Mouse (Mus musculus): ENCODE data around the gene Sp7. TPM values are rescaled to one million over a fixed set of nuclear protein-coding genes. Genes with fewer than 3 reads are reported as not detected.

The Sp7 gene
- total RNA-seq, 2 experiments from 2014 or later, result 0.26 to 0.39 TPM

- intact Hi-C loops (cut with DNase I), result no loop called here
Measured at GRCm38 (mm10) chr15:102393584-102394014, 26.6 kb upstream of the Sp7 start.

GRCm38 (mm10) chr15:102392520-102392919 is 25.5 kb upstream of the Sp7 start:
- intact Hi-C loops (cut with DNase I), result no loop called here
- DNase-seq (ENCODE audit: extremely low spot score in 1 of 2, low spot score in 2 of 2), result no peak

More at GRCm38 (mm10) chr15:102393584-102394014, 26.6 kb upstream of the Sp7 start:
- no peak for DNase-seq (ENCODE audit: extremely low spot score in 1 of 2, low spot score in 2 of 2)

DNA sequence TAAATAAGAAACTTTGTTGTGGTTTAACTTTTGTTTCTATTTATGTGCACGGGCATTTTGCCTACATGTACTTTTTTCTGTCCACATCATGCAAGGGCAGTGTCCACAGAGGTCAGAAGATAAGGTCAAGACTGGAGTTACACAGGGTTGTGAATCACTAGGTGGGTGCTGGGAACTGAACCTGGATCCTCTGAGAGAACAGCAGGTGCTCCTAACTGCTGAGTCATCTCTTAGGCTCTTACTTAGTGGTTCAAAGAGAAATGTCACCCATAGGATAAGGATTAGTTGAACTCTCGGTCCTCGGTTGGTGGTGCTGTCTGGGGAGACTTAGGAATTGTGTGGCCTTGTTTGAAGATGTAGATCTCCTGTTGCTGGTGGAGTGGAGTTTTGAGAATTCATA is 22.0 kb upstream of the Sp7 start:
- intact Hi-C loops (cut with DNase I), result no loop called here
- DNase-seq (ENCODE audit: extremely low spot score in 1 of 2, low spot score in 2 of 2), result no peak

- DNase-seq (ENCODE audit: extremely low spot score in 1 of 2, low spot score in 2 of 2), result no peak
- intact Hi-C loops (cut with DNase I), result no loop called here
Measured at GRCm38 (mm10) chr15:102386640-102387039, 19.7 kb upstream of the Sp7 start.

DNA sequence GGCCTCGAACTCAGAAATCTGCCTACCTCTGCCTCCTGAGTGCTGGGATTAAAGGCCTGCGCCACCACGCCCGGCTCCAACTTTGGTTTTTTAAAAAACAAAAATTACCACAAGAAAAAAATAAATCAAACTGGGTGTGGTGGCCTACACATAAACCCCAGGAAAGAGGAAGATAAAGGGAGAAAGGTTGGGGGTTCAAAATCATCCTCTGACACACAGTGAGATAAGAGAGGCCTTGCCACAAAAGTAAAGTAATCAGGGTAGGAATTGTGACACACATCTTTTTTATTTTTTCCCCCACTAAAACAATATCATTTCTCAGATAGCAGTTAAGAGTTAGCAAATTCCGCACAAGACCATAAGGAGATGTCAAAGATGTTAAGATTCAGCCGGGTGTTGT is 16.7 kb upstream of the Sp7 start:
- intact Hi-C loops (cut with DNase I), result loop anchor here (5.0 kb wide), 1 partner anchor 59 kb away; no protein-coding TSS in a partner anchor
- no peak for DNase-seq (ENCODE audit: extremely low spot score in 1 of 2, low spot score in 2 of 2)

GRCm38 (mm10) chr15:102381575-102381974 is 14.6 kb upstream of the Sp7 start:
- DNase-seq (ENCODE audit: extremely low spot score in 1 of 2, low spot score in 2 of 2), result peak; percentile 76 to 85
- intact Hi-C loops (cut with DNase I), result loop anchor here (2.0 to 5.0 kb wide), 2 partner anchors 39 to 61 kb away; no protein-coding TSS in a partner anchor

DNA sequence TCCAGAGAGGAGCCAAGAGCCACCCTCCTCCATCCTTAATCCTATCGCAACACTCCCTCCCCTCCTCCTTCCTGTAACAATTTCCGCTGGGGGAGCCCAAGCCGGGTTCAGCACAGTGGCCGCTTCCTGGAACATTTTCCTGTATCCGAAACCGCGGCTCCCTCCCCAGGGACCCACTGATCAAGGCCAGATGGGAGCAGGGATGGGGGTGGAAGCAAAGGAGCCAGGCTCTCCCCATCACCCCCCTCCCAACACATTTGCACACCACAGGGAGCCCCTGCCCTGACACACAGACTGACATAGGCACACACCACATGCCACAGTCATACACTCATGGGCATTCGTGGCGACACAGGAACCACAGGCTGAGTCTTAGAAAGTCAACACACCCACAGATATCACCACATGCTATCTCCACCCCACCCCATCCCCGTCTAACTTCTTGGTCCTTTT is 10.9 kb upstream of the Sp7 start:
- intact Hi-C loops (cut with DNase I), result no loop called here
- peak in 1 of 2 experiments; percentile 86 for DNase-seq (ENCODE audit: extremely low spot score in 1 of 2, low spot score in 2 of 2)

- intact Hi-C loops (cut with DNase I), result no loop called here
- DNase-seq (ENCODE audit: extremely low spot score in 1 of 2, low spot score in 2 of 2), result peak; percentile 45 to 91
Measured at GRCm38 (mm10) chr15:102377163-102377543, 10.2 kb upstream of the Sp7 start.

DNA sequence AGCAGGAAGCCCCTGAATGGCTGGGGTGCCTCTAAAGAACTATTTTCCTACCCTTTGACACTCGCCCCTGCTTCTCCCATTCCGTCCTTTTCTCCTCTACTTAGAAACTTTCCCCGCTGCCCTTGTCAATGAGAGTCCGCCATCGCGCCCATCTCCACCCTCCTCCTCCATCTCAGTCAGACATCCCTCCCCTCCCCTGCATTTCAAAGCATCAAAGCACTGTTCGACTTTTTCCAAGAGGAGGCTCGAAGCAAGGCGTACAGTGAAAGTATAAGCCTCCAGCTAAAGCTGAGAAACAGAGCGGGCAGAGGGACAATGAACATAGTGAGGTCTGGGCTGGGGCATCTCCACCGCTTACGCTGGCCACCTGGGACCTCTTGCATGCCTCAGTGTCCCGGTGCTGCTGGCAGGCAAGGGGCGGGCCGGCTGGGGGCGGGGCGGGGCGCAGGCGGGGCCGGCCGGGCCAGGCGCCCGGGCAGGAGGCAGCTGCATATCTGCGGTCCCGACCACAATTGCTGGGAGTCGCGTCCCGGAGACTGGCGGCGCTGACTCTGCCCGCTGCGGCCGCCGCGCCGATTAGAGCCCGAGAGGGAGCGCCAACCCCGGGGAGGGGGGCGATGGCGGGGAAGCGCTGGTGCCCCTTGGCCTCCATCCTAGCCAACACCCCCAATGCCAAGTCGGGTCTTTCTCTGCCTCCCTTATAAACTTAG is 9.6 kb upstream of the Sp7 start:
- intact Hi-C loops (cut with DNase I), result no loop called here
- peak in 1 of 2 experiments; percentile 66 for DNase-seq (ENCODE audit: extremely low spot score in 1 of 2, low spot score in 2 of 2)

DNA sequence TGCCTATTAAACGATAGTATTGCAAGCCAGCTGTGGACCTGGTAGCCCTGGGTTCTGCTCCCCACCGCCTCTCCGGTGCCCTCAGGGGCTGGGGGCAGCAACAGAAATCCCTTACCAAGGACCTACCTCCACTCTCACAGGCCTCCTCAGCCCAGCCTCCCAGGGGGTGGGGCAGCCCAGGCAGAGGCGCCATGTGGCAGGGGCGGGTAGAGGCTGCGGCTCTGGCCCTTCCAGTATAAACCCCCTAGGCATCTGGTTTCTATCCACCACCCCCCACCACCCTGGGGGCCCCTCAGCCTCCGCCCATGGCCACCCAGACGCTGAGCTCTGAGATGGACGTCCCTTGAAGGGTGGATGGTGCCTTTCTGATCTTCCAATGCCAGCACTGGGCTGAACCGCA is 3.7 kb upstream of the Sp7 start:
- intact Hi-C loops (cut with DNase I), result no loop called here
- DNase-seq (ENCODE audit: extremely low spot score in 1 of 2, low spot score in 2 of 2), result no peak

GRCm38 (mm10) chr15:102369972-102370371 is 3.0 kb upstream of the Sp7 start:
- intact Hi-C loops (cut with DNase I), result no loop called here
- DNase-seq (ENCODE audit: extremely low spot score in 1 of 2, low spot score in 2 of 2), result peak in 1 of 2 experiments; percentile 44

DNA sequence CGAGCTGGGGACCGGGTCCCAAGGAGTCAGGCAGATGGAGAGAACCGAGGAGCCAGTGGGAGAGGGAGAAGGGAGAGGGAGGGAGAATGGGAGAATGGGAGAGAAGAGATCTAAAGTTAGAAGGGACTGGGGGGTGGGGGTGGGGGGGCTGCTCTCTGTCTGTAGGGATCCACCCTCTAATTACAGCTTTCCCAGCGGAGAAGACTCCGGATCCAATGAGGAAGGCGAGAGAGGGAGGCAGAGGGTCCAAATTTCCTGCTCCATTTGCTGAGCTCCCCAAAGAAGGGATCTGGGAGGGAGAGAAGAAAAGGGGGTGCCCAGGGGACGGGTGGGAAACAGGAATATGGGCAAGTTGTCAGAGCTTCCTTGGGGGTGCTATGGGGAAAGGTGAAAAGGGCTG is 744 bp downstream of the Sp7 start:
- intact Hi-C loops (cut with DNase I), result no loop called here
- DNase-seq (ENCODE audit: extremely low spot score in 1 of 2, low spot score in 2 of 2), result no peak

DNA sequence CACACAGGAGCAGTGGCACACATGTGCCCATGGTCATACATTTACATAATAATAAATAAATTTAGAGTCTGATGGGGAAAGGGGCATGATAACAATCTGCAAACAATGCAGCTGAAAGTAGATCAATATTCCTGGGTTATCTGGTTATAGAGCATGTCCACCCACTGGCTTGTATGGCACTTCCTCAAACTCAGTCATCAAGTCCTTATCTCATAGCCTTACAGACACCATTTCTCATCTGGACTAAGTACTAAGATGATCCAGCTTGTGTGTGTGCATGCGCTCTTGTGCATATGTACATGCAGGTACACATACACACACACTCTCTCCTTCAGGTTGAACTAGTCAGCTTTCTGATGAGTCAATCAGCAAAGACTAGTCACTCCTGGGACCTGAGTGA is 2.3 kb downstream of the Sp7 start:
- intact Hi-C loops (cut with DNase I), result no loop called here
- DNase-seq (ENCODE audit: extremely low spot score in 1 of 2, low spot score in 2 of 2), result no peak

- peak in 1 of 2 experiments; percentile 73 for DNase-seq (ENCODE audit: extremely low spot score in 1 of 2, low spot score in 2 of 2)
Measured at GRCm38 (mm10) chr15:102362648-102363047, 4.3 kb downstream of the Sp7 start.

GRCm38 (mm10) chr15:102358834-102359233 is 8.1 kb downstream of the Sp7 start:
- intact Hi-C loops (cut with DNase I), result no loop called here
- no peak for DNase-seq (ENCODE audit: extremely low spot score in 1 of 2, low spot score in 2 of 2)

More at GRCm38 (mm10) chr15:102362648-102363047, 4.3 kb downstream of the Sp7 start:
- intact Hi-C loops (cut with DNase I), result no loop called here

- intact Hi-C loops (cut with DNase I), result no loop called here
- no peak for DNase-seq (ENCODE audit: extremely low spot score in 1 of 2, low spot score in 2 of 2)
Measured at GRCm38 (mm10) chr15:102358126-102358525, 8.9 kb downstream of the Sp7 start.

DNA sequence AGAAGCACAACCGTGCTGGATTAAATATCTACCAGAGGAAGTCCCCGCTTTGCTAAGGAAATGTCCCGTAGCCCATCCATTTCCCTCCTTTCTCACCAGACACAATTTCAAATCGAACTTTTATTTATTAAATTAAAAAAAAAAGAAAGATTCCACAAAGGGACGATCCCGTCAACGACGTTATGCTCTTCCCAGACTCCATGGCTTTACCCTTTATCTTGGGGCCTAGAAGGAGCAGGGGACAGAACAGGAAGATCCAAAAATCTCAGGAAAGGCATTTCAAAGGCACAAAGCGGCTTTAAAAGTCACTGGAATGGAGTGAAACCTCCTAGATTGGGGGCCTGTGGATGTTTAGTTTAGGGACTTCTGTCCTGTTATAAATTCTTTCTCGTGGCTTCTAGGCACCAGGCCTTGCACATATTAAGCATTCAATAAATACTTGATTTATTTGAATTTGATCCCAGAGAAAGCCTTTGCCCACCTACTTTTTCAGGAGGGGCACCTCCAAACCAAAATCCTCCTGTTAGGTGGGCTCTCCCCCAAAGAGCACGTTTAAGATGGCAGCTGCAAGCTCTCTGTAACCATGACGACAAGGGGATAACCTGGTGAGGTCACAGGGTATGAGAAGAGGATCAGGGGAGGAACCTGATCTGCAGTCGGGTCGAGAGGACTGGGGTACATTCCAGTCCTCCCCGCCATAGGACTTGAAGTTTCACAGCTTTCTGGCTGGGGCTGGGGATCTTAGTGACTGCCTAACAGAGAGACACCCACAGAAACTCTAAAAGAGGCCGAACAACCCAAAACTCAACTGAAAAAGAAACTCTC is 10.3 kb downstream of the Sp7 start:
- intact Hi-C loops (cut with DNase I), result no loop called here
- DNase-seq (ENCODE audit: extremely low spot score in 1 of 2, low spot score in 2 of 2), result no peak

DNA sequence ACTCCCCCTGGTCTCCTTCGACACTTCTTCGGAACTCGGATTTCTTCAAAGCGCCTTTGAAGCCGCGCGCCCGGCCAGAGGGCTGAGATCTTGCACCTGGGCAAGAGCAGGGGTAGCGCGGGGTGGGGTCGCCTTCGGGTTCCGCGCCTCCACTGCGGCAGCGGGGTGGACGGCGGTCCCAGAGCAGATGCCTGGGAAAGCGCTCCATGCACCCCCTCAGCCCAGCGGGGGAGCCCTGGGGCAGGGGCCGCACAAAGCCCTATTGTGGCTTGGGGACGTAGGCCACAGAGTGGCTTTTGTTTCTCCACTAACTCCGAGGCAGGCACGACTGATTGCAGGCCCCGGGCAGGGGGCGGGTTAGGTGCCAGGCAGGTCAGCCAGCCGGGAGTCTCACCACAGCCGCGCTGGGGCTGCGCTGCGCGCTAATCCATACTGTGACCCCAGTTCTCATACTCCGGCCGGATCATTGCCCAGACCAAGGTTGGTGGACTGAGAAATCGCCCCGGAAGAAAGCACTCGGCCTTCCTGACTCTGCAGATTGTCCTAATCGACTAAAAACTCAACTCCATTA is 11.0 kb downstream of the Sp7 start:
- intact Hi-C loops (cut with DNase I), result no loop called here
- DNase-seq (ENCODE audit: extremely low spot score in 1 of 2, low spot score in 2 of 2), result no peak

DNA sequence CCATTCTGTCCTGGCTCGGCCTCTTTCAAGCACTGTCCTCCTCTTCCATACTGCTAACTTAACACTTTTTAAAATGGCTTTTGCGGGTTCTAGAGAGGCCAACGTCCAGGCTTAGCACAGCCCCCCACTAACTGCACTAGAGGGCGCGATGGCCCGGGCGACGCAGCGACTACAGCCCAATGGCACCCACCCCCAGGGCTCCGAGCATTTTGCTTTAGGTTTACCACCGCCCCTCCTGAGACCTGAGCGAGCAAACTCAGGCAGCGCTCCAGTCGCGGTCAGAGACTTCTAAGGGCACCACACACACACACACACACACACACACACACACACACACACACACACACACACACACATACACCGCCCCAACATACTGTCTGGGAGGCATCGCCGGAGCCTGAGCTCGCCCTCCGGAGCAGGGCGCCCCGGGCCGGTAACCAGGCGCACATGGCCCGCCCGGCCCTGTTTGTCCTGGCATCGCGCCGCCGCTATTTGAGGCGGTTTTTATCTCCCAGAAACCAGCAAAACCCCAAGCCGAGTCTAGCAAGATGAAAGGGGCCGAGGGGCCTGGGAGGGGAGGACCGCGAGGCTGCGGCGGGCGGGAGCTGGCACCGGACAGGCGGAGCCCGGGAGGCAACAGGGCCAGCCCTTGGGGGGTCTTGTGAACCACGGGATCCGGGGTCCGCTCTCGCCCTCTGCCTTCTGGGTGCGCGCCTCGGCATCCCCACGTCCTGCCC is 11.7 kb downstream of the Sp7 start:
- intact Hi-C loops (cut with DNase I), result no loop called here
- peak in 1 of 2 experiments; percentile 86 for DNase-seq (ENCODE audit: extremely low spot score in 1 of 2, low spot score in 2 of 2)

All from left cerebral cortex, postnatal 10 days (tissue).